Mouse (Mus musculus) thymus, adult 18-20 months (tissue): ENCODE results near the gene Rapgef1.
"Not testable (repeated sequence)": the region's sequence is repeated elsewhere in the genome, so short reads cannot be mapped to it uniquely, and the experiment has no call there.

Experiments
- DNase-seq, 2 experiments: peaks; one replicate each; pipeline ENCODE4 v3.0.0; 2022; ENCODE audit warnings: mixed read lengths in 2 of 2

Rapgef1 gene

GRCm38 (mm10) chr2:29623247-29624090 is 3.9 kb downstream of the Rapgef1 start:
- no peak for DNase-seq

GRCm38 (mm10) chr2:29624091-29624608 is 4.6 kb downstream of the Rapgef1 start:
- no peak for DNase-seq

DNA sequence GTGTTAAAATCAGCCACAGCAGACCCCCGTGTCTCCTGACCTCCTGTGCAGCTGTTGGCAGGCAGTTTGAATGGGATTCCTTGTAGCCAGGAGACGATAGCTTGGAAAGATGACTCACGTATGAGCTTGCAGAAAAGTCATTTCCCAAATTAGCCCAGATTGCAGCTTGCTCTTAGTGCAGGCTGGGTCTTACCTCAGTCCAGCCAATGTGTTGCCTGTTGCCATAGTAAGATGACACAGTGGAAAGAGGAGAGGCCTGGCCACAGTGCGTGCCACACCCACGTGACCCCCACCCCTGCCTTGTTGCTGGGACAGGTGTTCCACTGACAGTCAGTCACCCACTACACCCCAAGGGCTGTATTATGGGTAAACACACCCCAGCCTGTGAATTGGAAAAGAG is 5.2 kb downstream of the Rapgef1 start:
- peak; percentile 55 to 60 for DNase-seq

- DNase-seq = no peak
Measured at GRCm38 (mm10) chr2:29625573-29626200, 6.2 kb downstream of the Rapgef1 start.

DNA sequence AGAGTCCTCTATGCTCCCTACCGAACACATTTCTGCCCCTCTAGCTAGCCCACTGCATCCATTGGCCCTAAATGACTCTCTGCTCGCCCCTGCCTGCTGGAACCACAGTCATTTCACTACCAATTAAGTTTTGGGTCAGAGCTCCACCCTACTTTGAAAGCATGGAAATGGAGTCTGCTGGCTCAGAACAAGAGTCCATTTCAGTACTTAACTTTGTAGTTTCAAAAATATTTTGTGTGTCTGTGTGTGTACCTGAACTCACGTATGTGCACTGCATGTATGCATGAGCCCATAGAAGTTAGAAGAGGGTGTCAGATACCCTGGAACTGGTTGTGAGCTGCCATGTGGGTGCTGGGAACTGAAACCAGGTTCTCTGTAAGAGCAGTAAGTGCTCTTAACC is 7.8 kb downstream of the Rapgef1 start:
- no peak for DNase-seq

DNA sequence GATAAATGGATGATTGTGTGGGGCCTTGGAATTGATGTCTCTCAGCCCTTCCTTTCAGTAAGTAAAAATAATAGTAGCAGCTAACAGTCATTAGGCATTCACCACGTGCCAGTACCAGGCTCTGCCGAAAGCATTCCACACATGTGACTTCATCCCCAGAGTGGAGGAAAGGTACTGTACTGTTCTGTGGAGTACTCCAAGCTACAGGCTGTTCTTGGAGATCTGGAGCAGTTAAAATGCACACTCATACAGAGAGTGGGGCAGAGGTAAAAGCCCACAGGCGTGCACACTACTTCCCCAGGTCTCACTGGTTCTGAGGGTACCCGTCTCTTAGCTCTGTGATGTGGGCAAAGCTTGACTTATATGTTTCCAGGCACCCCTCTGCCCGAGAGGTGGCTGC is 8.7 kb downstream of the Rapgef1 start:
- DNase-seq = no peak

- DNase-seq = peak in 1 of 2 experiments; percentile 47
Measured at GRCm38 (mm10) chr2:29628763-29629181, 9.3 kb downstream of the Rapgef1 start.

DNA sequence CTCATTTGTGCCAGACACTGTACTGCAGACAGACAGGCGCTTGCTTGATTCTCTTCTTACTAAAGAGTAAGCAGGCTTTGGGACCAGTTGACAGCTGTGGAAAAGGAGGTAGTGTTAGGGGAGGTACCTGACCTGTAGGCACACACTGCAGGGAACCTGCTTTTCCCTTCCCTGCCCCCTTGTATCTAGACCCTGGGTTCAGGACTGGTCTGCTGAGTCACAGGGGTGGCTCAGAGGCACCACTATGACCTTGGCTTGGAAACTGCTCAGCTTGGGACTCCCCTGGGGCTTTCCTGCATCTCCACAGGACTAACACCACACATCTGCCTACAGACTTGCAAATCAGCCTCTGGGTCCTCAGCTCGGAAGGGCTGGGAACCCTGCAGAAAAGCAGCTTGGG is 9.8 kb downstream of the Rapgef1 start:
- no peak for DNase-seq

DNA sequence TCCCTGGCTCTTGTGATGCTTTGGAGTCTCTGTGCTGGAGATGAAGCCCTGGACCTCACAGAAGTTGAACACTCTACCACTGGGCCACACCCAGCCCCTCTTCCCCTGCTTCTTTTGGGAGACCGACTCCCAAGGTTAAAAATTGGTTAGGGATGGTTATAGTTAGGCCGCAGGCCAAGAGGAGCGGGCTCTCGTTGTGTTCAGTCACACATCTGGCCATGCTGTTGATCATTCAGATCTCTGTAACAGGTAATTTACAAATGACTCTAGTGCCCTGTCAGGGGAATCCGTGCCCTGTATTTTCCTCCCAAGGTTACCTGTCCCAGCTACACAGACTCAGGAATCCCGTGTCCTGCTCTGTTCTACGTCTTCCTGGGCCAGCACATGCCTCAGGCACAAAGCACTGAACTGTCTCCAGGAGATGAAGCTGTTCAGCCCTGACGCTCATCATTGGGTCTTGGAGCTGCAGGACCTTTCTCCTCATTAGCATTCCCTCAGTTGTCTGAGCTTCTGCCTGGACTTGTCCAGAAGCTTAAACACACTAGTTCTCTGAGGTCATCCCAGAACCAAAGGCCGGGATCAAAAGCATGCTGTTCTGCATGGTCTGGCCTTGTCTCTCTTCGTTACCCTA is 10.7 kb downstream of the Rapgef1 start:
- DNase-seq = no peak

DNA sequence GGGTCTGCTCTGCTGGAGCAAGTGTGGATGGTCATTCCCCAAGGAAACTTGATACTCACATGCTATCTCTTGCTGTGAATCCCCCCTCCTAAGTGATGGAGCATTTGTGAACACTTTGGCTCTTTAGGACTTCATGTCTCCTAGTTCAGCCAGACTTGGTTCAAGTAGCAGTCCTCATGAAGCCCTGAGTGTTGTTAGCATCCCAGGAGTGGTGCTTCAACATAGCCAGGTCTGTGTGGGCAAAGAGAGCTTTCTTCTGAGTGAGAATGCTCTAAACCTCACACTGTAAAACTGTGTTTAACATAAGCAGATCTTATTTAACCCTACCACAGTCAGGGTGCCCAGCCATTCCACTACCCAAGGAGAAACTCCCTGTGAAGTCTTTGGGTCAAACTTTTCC is 11.5 kb downstream of the Rapgef1 start:
- DNase-seq = no peak

DNA sequence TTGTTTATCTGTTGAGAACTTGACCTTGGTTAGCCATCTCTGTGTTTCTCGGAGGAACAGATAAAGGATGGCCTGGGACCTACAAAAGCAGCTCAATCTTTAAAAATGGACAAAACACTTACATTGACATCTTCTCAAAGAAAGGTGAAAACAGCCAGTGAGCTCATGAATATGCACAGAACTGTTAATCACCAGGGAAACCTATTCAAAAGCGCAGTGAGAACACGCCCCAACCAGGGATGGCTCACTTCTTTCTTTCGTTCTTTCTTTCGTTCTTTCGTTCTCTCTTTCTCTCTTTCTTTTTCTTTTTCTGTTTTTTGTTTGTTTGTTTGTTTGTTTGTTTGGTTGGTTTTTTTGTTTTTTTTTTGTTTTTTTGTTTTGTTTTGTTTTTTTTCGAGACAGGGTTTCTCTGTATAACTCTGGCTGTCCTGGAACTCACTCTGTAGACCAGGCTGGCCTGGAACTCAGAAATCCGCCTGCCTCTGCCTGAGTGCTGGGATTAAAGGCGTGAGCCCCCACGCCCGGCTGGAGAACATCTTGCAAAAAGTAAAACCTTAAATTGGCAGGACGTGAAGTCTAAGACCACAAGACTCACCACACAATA is 12.1 kb downstream of the Rapgef1 start:
- not testable (repeated sequence) for DNase-seq

DNA sequence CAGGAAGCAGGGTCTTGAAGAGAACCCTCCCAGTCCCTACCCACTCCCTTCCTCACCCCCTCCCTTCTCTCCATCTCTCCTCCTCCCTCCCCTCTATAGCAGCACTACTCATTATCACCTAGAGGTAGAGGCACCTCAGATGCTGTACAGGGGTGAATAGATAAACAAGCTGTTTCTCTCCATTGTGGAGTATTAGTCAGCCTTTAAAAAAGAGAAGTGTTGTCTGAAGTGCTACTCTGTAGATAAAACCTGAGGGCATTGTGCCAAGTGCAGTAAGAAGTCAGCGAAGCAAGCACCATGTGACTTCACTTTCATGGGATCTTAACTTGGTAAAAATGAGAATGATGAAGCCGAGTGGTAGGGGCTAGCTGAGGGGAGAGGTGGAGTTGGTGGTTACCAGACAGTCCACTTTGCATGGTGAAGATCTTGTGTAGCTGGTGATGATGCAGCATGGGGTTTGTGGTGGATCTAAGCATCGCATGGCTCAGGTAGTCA is 12.7 kb downstream of the Rapgef1 start:
- DNase-seq = no peak

- DNase-seq = no peak
Measured at GRCm38 (mm10) chr2:29633101-29633554, 13.6 kb downstream of the Rapgef1 start.

DNA sequence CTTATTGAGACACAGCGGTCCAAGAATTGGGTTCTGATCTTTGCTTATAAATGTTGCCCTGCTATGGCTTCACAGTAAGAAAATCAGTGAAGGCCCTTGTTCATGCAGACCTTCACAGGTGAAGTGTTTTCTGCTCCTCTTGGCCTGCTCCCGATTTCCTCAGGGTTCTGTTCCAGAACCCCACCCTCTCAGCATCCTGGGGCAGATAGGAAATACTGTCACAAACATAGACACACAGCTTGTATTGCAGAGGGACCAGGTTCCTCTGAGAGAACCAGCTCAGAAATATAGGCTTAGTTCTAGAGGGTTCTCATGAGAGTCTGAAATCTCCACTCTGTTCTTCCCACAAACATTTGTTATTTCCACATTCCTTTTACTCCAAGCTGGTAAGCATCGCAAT is 14.3 kb downstream of the Rapgef1 start:
- no peak for DNase-seq

GRCm38 (mm10) chr2:29634541-29634940 is 15.0 kb downstream of the Rapgef1 start:
- DNase-seq = no peak

DNA sequence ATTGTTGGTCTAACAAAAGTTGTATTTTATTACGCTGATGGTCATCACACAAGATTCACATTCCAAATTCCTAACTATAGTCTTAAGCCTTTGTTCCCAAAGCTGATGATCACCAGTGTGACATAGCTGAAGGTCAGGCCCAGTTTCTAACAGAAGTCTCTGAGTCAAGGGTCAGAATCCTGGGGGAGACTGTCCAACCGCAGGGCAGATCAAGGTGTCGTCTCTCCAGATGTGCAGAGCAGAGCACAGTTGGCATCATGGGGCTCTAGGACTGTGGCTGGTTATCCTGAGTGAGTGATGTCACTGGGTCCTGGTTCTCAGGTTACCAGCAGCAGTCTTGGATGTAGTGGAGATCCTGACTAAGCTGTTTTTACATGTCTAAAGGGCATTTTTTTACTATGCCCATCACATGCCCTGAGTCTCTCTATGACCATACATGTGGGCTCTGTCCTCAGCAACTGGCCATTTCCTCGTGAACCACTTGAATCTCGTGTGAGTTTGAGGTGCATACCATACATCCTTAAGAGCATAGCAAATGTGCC is 16.5 kb downstream of the Rapgef1 start:
- DNase-seq = no peak

- no peak for DNase-seq
Measured at GRCm38 (mm10) chr2:29637528-29637927, 18.0 kb downstream of the Rapgef1 start.

DNA sequence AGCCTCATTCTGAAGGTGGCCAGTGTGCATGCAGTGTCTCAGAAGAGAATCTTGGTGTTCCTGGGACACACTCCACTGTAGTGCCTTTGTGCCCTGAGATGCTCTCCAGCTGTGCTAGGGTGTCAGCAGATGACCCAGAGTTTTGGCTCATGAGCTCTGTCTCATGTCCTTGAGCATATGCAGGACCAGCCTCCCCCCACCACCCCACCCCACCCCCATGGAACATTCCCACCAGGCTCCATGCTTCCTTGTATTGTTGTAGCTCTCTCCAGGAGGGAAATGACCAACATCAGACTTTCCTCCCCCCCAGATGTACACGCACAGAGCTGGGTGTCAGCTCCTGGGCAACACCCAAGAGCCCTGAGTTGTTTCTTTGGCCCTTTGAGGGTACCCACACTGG is 19.9 kb downstream of the Rapgef1 start:
- DNase-seq = no peak

DNA sequence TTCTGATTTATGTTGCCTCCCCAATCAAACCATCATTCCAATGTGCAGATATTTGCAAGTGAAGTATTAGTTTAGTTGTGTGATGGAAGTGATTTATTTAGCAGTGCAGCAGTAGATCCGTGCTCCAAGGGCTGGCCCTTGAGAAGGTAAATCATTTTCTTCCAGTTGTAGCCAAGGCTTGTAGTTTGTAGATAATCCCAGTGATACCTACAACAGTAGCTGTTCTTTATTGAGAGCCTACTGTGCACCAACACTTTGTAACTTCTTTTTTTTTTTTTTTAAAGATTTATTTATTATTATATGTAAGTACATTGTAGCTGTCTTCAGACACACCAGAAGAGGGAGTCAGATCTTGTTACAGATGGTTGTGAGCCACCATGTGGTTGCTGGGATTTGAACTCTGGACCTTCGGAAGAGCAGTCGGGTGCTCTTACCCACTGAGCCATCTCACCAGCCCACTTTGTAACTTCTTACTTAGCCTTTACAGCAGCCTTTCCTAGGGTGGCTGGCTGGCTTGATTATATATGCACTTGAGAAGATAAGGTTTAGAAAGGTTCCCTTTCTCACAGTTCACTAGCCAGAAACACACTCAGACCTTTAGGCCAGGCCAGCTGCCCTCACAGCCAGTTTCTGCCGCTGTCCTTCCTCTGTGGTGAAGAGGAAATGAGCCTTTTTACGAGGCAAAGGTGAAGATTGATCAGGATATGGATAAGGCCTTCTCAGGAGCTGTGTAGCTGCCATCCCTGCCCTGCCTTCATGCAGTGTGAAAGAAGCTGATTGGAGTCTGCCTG is 20.6 kb downstream of the Rapgef1 start:
- no peak for DNase-seq

DNA sequence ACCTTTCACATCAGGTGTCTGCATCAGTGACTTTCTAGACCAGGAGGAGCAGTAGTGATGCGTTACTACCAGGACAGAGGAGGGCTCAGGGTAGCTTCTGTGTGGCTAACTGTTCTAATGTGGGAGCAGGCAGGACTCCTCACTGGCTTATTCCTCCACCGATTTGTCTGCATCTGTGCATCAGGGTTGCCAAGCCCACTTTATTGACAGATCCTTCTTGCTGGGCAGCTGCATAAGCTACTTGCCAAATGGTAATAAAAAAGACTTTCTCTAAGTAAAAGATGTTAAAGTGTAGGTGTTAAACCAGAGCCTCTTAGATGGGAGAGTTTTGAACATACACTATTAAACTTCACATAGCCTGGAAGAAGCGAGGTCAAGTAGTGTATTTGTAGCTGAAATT is 22.2 kb downstream of the Rapgef1 start:
- DNase-seq = no peak

DNA sequence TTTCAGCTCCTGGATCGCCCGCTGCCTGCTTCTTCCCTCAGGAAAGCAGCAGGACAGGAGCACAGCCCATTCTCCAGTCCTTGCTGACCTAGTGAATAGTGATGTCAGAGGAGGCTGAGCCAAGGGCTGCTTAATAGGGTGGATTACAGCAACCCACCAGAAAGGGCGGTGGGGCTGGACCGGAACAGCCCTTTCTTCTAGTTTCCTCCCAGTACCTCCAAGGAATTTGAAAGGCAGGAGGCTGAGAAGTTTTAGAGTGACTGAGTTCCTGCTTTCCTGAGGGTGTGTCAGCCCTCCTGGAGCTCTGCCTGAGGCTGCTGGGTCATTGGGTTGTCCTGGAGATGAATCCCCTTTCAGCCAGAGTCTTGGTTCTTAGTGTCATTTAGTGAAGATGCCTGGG is 23.9 kb downstream of the Rapgef1 start:
- DNase-seq = no peak
